Mouse (Mus musculus) olfactory bulb, adult 2 months (tissue): ENCODE data around the gene Fbxl17.

Experiments
- CTCF ChIP-seq: fragments of 200-500 bp; IDR thresholded peaks from 2 replicates; pipeline ENCODE4 v1.5.1; 2012; ENCODE audit warnings: low read depth, mild to moderate bottlenecking, low read length, moderate library complexity; ENCODE audit not compliant: insufficient read depth
- POLR2A ChIP-seq: fragments of 200-500 bp; IDR thresholded peaks from 2 replicates; pipeline ENCODE4 v1.6.1; 2012; ENCODE audit warnings: mild to moderate bottlenecking, low read depth, low read length, moderate library complexity; ENCODE audit not compliant: insufficient read depth

DNA sequence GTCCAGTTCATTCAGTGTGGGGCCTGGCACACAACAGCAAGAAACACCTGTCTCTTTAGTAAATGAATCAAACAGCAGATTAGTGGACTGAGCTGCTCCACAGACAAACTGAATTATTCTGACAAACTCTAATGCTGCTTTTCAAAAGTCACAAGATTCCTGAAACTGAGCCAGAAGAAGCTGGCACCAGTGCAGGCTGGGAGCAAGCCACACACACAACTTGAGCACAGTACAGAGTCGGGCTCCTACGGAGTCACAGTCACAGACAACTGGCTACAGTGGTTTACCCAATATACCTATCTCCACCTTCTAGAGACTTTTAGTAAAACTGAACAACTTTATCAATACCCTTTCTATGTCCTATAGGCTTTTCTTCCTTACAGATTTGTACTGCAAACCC lies 94.8 kb downstream of the Fbxl17 start:
- TF ChIP-seq POLR2A: no peak
- no peak for TF ChIP-seq CTCF
